Mouse (Mus musculus): Measurements from ENCODE around the gene Gna12. TPM values are rescaled to one million over a fixed set of nuclear protein-coding genes. Genes with fewer than 3 reads are reported as not detected.

The Gna12 gene
- polyA plus RNA-seq, 1 experiment from 2014 or later, result 7.0 TPM

- H3K36me3 ChIP-seq, result no peaks in the 10 kb centered on the region
- 14% methylated on average over 2 of the region's 2 CpGs for WGBS (ENCODE audit: insufficient replicate concordance)
- H3K4me1 ChIP-seq (replicated peaks), result peaks cover 92% of the 10 kb centered on the region
- H3K4me2 ChIP-seq, result peak overlapping the region; percentile 2; the same call in 1 of the 2 replicates
- peak overlapping the region; percentile 83 for H3K27ac ChIP-seq
- H3K4me3 ChIP-seq (replicated peaks), result no peak overlapping the region
- peak overlapping the region; percentile 31; the same call in 1 of the 2 replicates for H3K9ac ChIP-seq
- H3K27me3 ChIP-seq, result no peaks in the 10 kb centered on the region
- DNase-seq (peak; percentile 59), ATAC-seq (ENCODE audit: low read depth) (peak; percentile 87)
- no peaks in the 10 kb centered on the region for H3K9me3 ChIP-seq (replicated peaks)
Observed at GRCm38 (mm10) chr5:140795176-140795575, 35.1 kb downstream of the Gna12 start.

GRCm38 (mm10) chr5:140794753-140795152, 35.5 kb downstream of the Gna12 start:
- H3K4me1 ChIP-seq (replicated peaks), result peaks cover 96% of the 10 kb centered on the region
- H3K4me2 ChIP-seq, result peak overlapping the region; percentile 2; the same call in 1 of the 2 replicates
- WGBS (ENCODE audit: insufficient replicate concordance), result 28% methylated on average over 3 of the region's 3 CpGs
- no peaks in the 10 kb centered on the region for H3K36me3 ChIP-seq
- peak overlapping the region; percentile 83 for H3K27ac ChIP-seq
- H3K9ac ChIP-seq, result 0 out of 2 replicates have a peak overlapping the region, but pooled peaks have one; percentile 30
- ATAC-seq (ENCODE audit: low read depth) (0 out of 2 replicates have a peak, but pooled peaks have one; percentile 6), DNase-seq (no peak)
- H3K27me3 ChIP-seq, result no peaks in the 10 kb centered on the region
- no peak overlapping the region for H3K4me3 ChIP-seq (replicated peaks)
- no peaks in the 10 kb centered on the region for H3K9me3 ChIP-seq (replicated peaks)

GRCm38 (mm10) chr5:140792233-140792632, 38.0 kb downstream of the Gna12 start:
- 53% methylated on average over 5 of the region's 5 CpGs for WGBS (ENCODE audit: insufficient replicate concordance)
- Histone ChIP-seq H3K4me1 (replicated peaks) (peaks cover 86% of the 10 kb centered on the region), H3K36me3 (no peaks in the 10 kb centered on the region), H3K4me2 (no peak overlapping the region), H3K27me3 (no peaks in the 10 kb centered on the region), H3K27ac (peak overlapping the region; percentile 80; the same call in 1 of the 2 replicates), H3K4me3 (replicated peaks) (no peak overlapping the region), H3K9me3 (replicated peaks) (no peaks in the 10 kb centered on the region), H3K9ac (no peak overlapping the region)
- ATAC-seq (ENCODE audit: low read depth), result no peak
- DNase-seq, result no peak

- H3K4me3 ChIP-seq (replicated peaks), result no peak overlapping the region
- peak overlapping the region; percentile 80 for H3K27ac ChIP-seq
- WGBS (ENCODE audit: insufficient replicate concordance), result 53% methylated on average over 9 of the region's 9 CpGs
- peak overlapping the region; percentile 40 for H3K9ac ChIP-seq
- DNase-seq, result no peak
- H3K27me3 ChIP-seq, result no peaks in the 10 kb centered on the region
- H3K4me2 ChIP-seq, result 0 out of 2 replicates have a peak overlapping the region, but pooled peaks have one; percentile 7
- ATAC-seq (ENCODE audit: low read depth), result no peak
- peaks cover 84% of the 10 kb centered on the region for H3K4me1 ChIP-seq (replicated peaks)
- no peaks in the 10 kb centered on the region for H3K9me3 ChIP-seq (replicated peaks)
- no peaks in the 10 kb centered on the region for H3K36me3 ChIP-seq
Observed at GRCm38 (mm10) chr5:140790937-140791877, 39.0 kb downstream of the Gna12 start.

- ATAC-seq (ENCODE audit: low read depth) (no peak), DNase-seq (no peak)
- Histone ChIP-seq H3K36me3 (peaks cover 2% of the 10 kb centered on the region; the same call in 1 of the 2 replicates), H3K4me2 (no peak overlapping the region), H3K4me1 (replicated peaks) (peaks cover 81% of the 10 kb centered on the region), H3K9ac (no peak overlapping the region), H3K9me3 (replicated peaks) (no peaks in the 10 kb centered on the region), H3K27me3 (no peaks in the 10 kb centered on the region), H3K4me3 (replicated peaks) (no peak overlapping the region), H3K27ac (peak overlapping the region; percentile 80)
- 44% methylated on average over 2 of the region's 2 CpGs for WGBS (ENCODE audit: insufficient replicate concordance)
Observed at GRCm38 (mm10) chr5:140790392-140790791, 39.8 kb downstream of the Gna12 start.

- no peak overlapping the region for H3K9ac ChIP-seq
- peak overlapping the region; percentile 36; the same call in 1 of the 2 replicates for H3K27ac ChIP-seq
- no peak overlapping the region for H3K4me2 ChIP-seq
- H3K4me3 ChIP-seq (replicated peaks), result no peak overlapping the region
- H3K9me3 ChIP-seq (replicated peaks), result no peaks in the 10 kb centered on the region
- H3K4me1 ChIP-seq (replicated peaks), result peaks cover 72% of the 10 kb centered on the region
- no peak for ATAC-seq (ENCODE audit: low read depth)
- H3K36me3 ChIP-seq, result peaks cover 10% of the 10 kb centered on the region
- no peaks in the 10 kb centered on the region for H3K27me3 ChIP-seq
- DNase-seq, result no peak
Observed at GRCm38 (mm10) chr5:140789561-140789960, 40.7 kb downstream of the Gna12 start.

- Histone ChIP-seq H3K4me2 (no peak overlapping the region), H3K27me3 (no peaks in the 10 kb centered on the region), H3K36me3 (peaks cover 42% of the 10 kb centered on the region), H3K4me3 (replicated peaks) (no peak overlapping the region), H3K4me1 (replicated peaks) (peaks cover 55% of the 10 kb centered on the region), H3K9ac (no peak overlapping the region), H3K9me3 (replicated peaks) (no peaks in the 10 kb centered on the region), H3K27ac (no peak overlapping the region)
- DNase-seq, result no peak
- ATAC-seq (ENCODE audit: low read depth), result no peak
- WGBS (ENCODE audit: insufficient replicate concordance), result 80% methylated on average over 13 of the region's 13 CpGs
Observed at GRCm38 (mm10) chr5:140785240-140785872, 44.9 kb downstream of the Gna12 start.

- ATAC-seq (ENCODE audit: low read depth) (no peak), DNase-seq (no peak)
- no peak overlapping the region for H3K4me3 ChIP-seq (replicated peaks)
- no peak overlapping the region for H3K9ac ChIP-seq
- H3K9me3 ChIP-seq (replicated peaks), result no peaks in the 10 kb centered on the region
- no peak overlapping the region for H3K27ac ChIP-seq
- no peaks in the 10 kb centered on the region for H3K27me3 ChIP-seq
- peaks cover 45% of the 10 kb centered on the region for H3K36me3 ChIP-seq
- H3K4me1 ChIP-seq (replicated peaks), result peaks cover 46% of the 10 kb centered on the region
- H3K4me2 ChIP-seq, result no peak overlapping the region
- WGBS (ENCODE audit: insufficient replicate concordance), result 67% methylated on average over 6 of the region's 6 CpGs
Observed at GRCm38 (mm10) chr5:140784288-140784687, 45.9 kb downstream of the Gna12 start.

- no peak for ATAC-seq (ENCODE audit: low read depth)
- H3K9me3 ChIP-seq (replicated peaks), result no peaks in the 10 kb centered on the region
Observed at GRCm38 (mm10) chr5:140783577-140783976, 46.7 kb downstream of the Gna12 start.

GRCm38 (mm10) chr5:140781886-140782572, 48.2 kb downstream of the Gna12 start:
- ATAC-seq (ENCODE audit: low read depth) (no peak), DNase-seq (no peak)
- Histone ChIP-seq H3K27ac (0 out of 2 replicates have a peak overlapping the region, but pooled peaks have one; percentile 16), H3K27me3 (no peaks in the 10 kb centered on the region), H3K36me3 (peaks cover 63% of the 10 kb centered on the region), H3K4me3 (replicated peaks) (no peak overlapping the region), H3K4me2 (no peak overlapping the region), H3K4me1 (replicated peaks) (peaks cover 49% of the 10 kb centered on the region), H3K9me3 (replicated peaks) (no peaks in the 10 kb centered on the region), H3K9ac (no peak overlapping the region)
- 66% methylated on average over 8 of the region's 8 CpGs for WGBS (ENCODE audit: insufficient replicate concordance)

More at GRCm38 (mm10) chr5:140783577-140783976, 46.7 kb downstream of the Gna12 start:
- Histone ChIP-seq H3K4me3 (replicated peaks) (no peak overlapping the region), H3K9ac (no peak overlapping the region), H3K36me3 (peaks cover 49% of the 10 kb centered on the region), H3K27ac (no peak overlapping the region), H3K4me2 (no peak overlapping the region), H3K27me3 (no peaks in the 10 kb centered on the region), H3K4me1 (replicated peaks) (peaks cover 46% of the 10 kb centered on the region)
- no peak for DNase-seq
- WGBS (ENCODE audit: insufficient replicate concordance), result 81% methylated on average over 4 of the region's 4 CpGs

- Histone ChIP-seq H3K27me3 (no peaks in the 10 kb centered on the region), H3K4me3 (replicated peaks) (no peak overlapping the region), H3K9ac (no peak overlapping the region), H3K4me1 (replicated peaks) (peaks cover 43% of the 10 kb centered on the region), H3K4me2 (no peak overlapping the region), H3K9me3 (replicated peaks) (no peaks in the 10 kb centered on the region), H3K36me3 (peaks cover 63% of the 10 kb centered on the region), H3K27ac (0 out of 2 replicates have a peak overlapping the region, but pooled peaks have one; percentile 16)
- ATAC-seq (ENCODE audit: low read depth) (no peak), DNase-seq (no peak)
- WGBS (ENCODE audit: insufficient replicate concordance), result 43% methylated on average over 5 of the region's 5 CpGs
Observed at GRCm38 (mm10) chr5:140781122-140781521, 49.1 kb downstream of the Gna12 start.
